Mouse (Mus musculus): ENCODE measurements around the gene Upk3bl. TPM values are rescaled to one million over a fixed set of nuclear protein-coding genes. Genes with fewer than 3 reads are reported as not detected.

Upk3bl gene
- not detected for total RNA-seq (2021)
- long read RNA-seq, experiment 1, result 0 reads
- long read RNA-seq, experiment 2, partial matches to known transcripts, result 0 of 2 reads
- long read RNA-seq, experiment 2, other reads (novel, unspliced or antisense), result 2 of 2 reads

- DNase-seq (ENCODE audit: low spot score in 2 of 2), result no peak
Measured at GRCm38 (mm10) chr5:136054301-136055077, at the start of gene Upk3bl. Upk3bl (plus strand) TSS chr5:136054492.

- DNase-seq (ENCODE audit: low spot score in 2 of 2), result no peak
Measured at GRCm38 (mm10) chr5:136004537-136004936, 49.8 kb upstream of the Upk3bl start.

GRCm38 (mm10) chr5:136007745-136008144, 46.5 kb upstream of the Upk3bl start:
- no peak for DNase-seq (ENCODE audit: low spot score in 2 of 2)

GRCm38 (mm10) chr5:136014877-136015276, 39.4 kb upstream of the Upk3bl start:
- no peak for DNase-seq (ENCODE audit: low spot score in 2 of 2)

GRCm38 (mm10) chr5:136015586-136015985, 38.7 kb upstream of the Upk3bl start:
- DNase-seq (ENCODE audit: low spot score in 2 of 2), result no peak

GRCm38 (mm10) chr5:136016014-136016876, 38.0 kb upstream of the Upk3bl start:
- DNase-seq (ENCODE audit: low spot score in 2 of 2), result peak; percentile 31 to 46

GRCm38 (mm10) chr5:136017262-136017661, 37.0 kb upstream of the Upk3bl start:
- no peak for DNase-seq (ENCODE audit: low spot score in 2 of 2)

GRCm38 (mm10) chr5:136018726-136019125, 35.6 kb upstream of the Upk3bl start:
- DNase-seq (ENCODE audit: low spot score in 2 of 2), result no peak

GRCm38 (mm10) chr5:136019907-136020306, 34.4 kb upstream of the Upk3bl start:
- no peak for DNase-seq (ENCODE audit: low spot score in 2 of 2)

GRCm38 (mm10) chr5:136025712-136026111, 28.6 kb upstream of the Upk3bl start:
- DNase-seq (ENCODE audit: low spot score in 2 of 2), result no peak

GRCm38 (mm10) chr5:136026859-136027258, 27.4 kb upstream of the Upk3bl start:
- no peak for DNase-seq (ENCODE audit: low spot score in 2 of 2)

GRCm38 (mm10) chr5:136027612-136028311, 26.5 kb upstream of the Upk3bl start:
- no peak for DNase-seq (ENCODE audit: low spot score in 2 of 2)

GRCm38 (mm10) chr5:136034868-136035267, 19.4 kb upstream of the Upk3bl start:
- no peak for DNase-seq (ENCODE audit: low spot score in 2 of 2)

GRCm38 (mm10) chr5:136035285-136035684, 19.0 kb upstream of the Upk3bl start:
- DNase-seq (ENCODE audit: low spot score in 2 of 2), result no peak

- DNase-seq (ENCODE audit: low spot score in 2 of 2), result no peak
Measured at GRCm38 (mm10) chr5:136036667-136037066, 17.6 kb upstream of the Upk3bl start.

GRCm38 (mm10) chr5:136038258-136039214, 15.8 kb upstream of the Upk3bl start, which contains the start of gene Upk3b:
Upk3b (plus strand) TSS chr5:136038496.
- no peak for DNase-seq (ENCODE audit: low spot score in 2 of 2)

- DNase-seq (ENCODE audit: low spot score in 2 of 2), result no peak
Measured at GRCm38 (mm10) chr5:136040210-136040609, 14.1 kb upstream of the Upk3bl start.

GRCm38 (mm10) chr5:136041260-136041659, 13.0 kb upstream of the Upk3bl start:
- DNase-seq (ENCODE audit: low spot score in 2 of 2), result no peak

GRCm38 (mm10) chr5:136041666-136042065, 12.6 kb upstream of the Upk3bl start:
- no peak for DNase-seq (ENCODE audit: low spot score in 2 of 2)

GRCm38 (mm10) chr5:136044865-136045264, 9.4 kb upstream of the Upk3bl start:
- peak; percentile 18 to 37 for DNase-seq (ENCODE audit: low spot score in 2 of 2)

All from adrenal gland, adult 18-20 months (tissue).